ENCODE assay signal across 24 mouse cellular contexts in the genomic region with DNA sequence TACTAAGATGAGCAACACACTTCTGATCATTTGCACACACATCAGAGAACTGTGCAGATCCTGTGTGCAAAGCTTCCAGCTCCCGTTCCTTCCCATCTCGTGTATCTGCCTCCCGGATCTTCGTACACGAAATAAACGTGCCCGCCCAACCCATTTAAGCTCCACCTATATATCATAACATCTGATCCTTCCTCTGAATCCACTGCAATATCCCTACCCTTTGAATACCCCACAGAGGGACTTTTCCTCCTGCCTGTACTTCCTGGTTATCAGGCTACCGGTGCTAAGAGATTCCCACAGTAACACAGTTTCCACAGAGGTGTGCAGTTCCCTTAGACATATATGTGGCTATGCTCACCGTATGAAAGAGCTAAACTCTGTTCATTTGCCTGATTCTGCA. TPM values are rescaled to one million over a fixed set of nuclear protein-coding genes. Genes with fewer than 3 reads are reported as not detected.
"Had no signal": no experiment of that assay in that cellular context is flagged by ENCODE, and none has a peak within 500 bp of the region (broad histone marks: within the 10 kb centered on the region; RNA-seq: fewer than 3 reads in every experiment).

A gene (minus strand): TSS at position 101 of the 400 bp plus-strand sequence.

- DNase-seq: gastrocnemius, adult 2 months; gastrocnemius, postnatal 10 days; gastrocnemius, postnatal 25 days; heart, adult 18-20 months; heart, postnatal 10 days; heart, postnatal 4 days; kidney, adult 11 months; kidney, adult 2 months; kidney, postnatal 10 days; kidney, postnatal 25 days; kidney, postnatal 4 days; left cerebral cortex, postnatal 4 days had no signal

- H3K4me2 ChIP-seq: heart, embryonic 12.5 days; hindbrain, embryonic 12.5 days; hindbrain, embryonic 14.5 days; limb, embryonic 13.5 days; limb, embryonic 15.5 days; liver, embryonic 12.5 days had no signal

- H3K4me1 ChIP-seq: hindbrain, embryonic 10.5 days; hindbrain, embryonic 12.5 days; limb, embryonic 13.5 days had no signal

- ATAC-seq: hindbrain, embryonic 16.5 days; liver, embryonic 12.5 days had no signal

- H3K27me3 ChIP-seq: hindbrain, embryonic 12.5 days; limb, embryonic 13.5 days; limb, embryonic 15.5 days had no signal

- H3K9me3 ChIP-seq: heart, embryonic 10.5 days; hindbrain, embryonic 12.5 days; limb, embryonic 15.5 days; liver, embryonic 12.5 days had no signal

- H3K27ac ChIP-seq: gastrocnemius, adult 2 months; heart, embryonic 10.5 days; hindbrain, embryonic 10.5 days; hindbrain, embryonic 12.5 days; hindbrain, embryonic 14.5 days; layer of hippocampus, adult 2 months; limb, embryonic 13.5 days; liver, embryonic 14.5 days had no signal

- H3K4me3 ChIP-seq: gastrocnemius, adult 2 months; heart, embryonic 10.5 days; heart, embryonic 12.5 days; hindbrain, embryonic 10.5 days; hindbrain, embryonic 12.5 days; layer of hippocampus, adult 2 months; limb, embryonic 13.5 days; limb, embryonic 15.5 days; liver, embryonic 12.5 days had no signal

- H3K36me3 ChIP-seq: limb, embryonic 15.5 days; liver, embryonic 12.5 days had no signal

- H3K9ac ChIP-seq: heart, embryonic 12.5 days; hindbrain, embryonic 12.5 days; hindbrain, embryonic 14.5 days; limb, embryonic 13.5 days; limb, embryonic 15.5 days; liver, embryonic 12.5 days; liver, embryonic 14.5 days had no signal

RNA-seq across cellular contexts. Expression of the gene that starts here (rescaled TPM):
- polyA plus RNA-seq: heart, embryonic 10.5 days; heart, embryonic 12.5 days; heart, embryonic 14.5 days; hindbrain, embryonic 10.5 days; hindbrain, embryonic 12.5 days; hindbrain, embryonic 14.5 days; hindbrain, embryonic 16.5 days; limb, embryonic 13.5 days; liver, embryonic 12.5 days; liver, embryonic 14.5 days had no signal
